Mouse (Mus musculus): ENCODE results near the gene Fgfr2.
A peak's percentile ranks its signal among the peaks of the same experiment; 100 is the strongest.

Gene Fgfr2

GRCm38 (mm10) chr7:130662869-130663268 is 2460.3 kb downstream of the Fgfr2 start:
- DNase-seq (ENCODE audit: low spot score), result no peak

DNA sequence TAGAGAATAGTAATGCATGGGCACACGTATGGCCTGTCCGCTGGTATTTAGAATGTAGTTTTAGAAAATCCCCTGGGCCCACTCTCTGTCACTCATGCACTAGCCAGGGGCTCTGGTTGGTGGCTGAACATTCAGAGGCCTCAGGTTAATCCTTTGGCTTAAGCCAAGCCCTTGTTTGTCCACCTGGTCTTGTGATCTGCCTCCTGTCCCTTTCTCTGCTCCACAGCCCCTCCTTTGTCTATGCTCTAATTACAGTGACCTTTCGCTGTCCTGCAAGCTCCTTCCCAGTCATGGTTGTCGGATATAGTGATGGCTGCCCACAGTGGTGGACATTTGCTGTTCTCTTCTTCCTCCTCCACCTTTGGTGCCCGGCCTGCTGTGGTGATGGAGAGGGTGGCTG is 2460.9 kb downstream of the Fgfr2 start:
- no peak for DNase-seq (ENCODE audit: low spot score)

- DNase-seq (ENCODE audit: low spot score), result no peak
These were observed 2464.0 kb downstream of the Fgfr2 start for GRCm38 (mm10) chr7:130659129-130659528.

- DNase-seq (ENCODE audit: low spot score), result no peak
These were observed 2465.4 kb downstream of the Fgfr2 start for GRCm38 (mm10) chr7:130657751-130658150.

GRCm38 (mm10) chr7:130656965-130657364 is 2466.2 kb downstream of the Fgfr2 start:
- DNase-seq (ENCODE audit: low spot score), result no peak

GRCm38 (mm10) chr7:130654562-130654961 is 2468.6 kb downstream of the Fgfr2 start:
- no peak for DNase-seq (ENCODE audit: low spot score)

DNA sequence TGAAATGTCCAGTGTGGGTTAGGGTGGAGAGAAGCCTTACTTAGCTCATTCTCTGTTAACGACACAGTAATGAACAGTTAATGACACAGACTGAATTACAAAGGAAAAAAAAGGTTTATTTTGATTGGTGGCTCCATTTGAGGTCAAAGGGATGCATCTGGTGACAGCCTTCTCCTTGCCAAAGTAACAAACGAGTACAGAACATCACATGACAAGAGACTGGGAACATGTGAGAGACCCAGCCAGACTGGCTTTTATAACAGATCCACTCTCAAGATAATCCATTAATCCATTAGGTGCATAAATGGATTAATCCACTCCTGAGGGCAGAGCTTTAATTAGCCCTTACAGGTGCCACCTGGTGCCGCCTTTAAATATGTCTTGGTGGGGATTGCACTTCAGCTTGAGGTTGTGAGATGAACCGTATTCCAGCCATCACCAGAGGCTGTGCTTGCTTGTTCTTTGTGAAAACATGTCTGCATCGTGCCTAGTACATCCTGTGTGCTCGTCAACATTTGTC is 2470.1 kb downstream of the Fgfr2 start:
- no peak for DNase-seq (ENCODE audit: low spot score)

GRCm38 (mm10) chr7:130650621-130651020 is 2472.5 kb downstream of the Fgfr2 start:
- DNase-seq (ENCODE audit: low spot score), result no peak

GRCm38 (mm10) chr7:130649257-130649656 is 2473.9 kb downstream of the Fgfr2 start:
- DNase-seq (ENCODE audit: low spot score), result no peak

DNA sequence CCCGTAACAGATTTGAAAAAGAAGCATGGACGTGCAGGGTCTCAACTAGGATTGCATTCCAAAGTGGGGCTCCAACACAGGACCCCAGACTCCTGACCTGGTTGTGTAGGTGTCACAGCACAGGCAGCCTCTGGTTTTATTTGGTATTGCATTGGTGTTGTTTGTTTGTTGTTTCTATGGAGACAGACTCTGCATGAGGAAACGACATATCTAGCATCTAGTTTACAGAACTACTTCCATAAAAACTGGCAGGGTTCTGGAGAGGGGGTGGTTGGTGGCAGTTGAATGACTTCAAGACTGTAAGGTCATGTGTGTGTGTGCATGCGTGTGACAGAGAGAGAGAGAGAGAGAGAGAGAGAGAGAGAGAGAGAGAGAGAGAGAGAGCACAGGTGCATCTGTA is 2475.1 kb downstream of the Fgfr2 start:
- DNase-seq (ENCODE audit: low spot score), result no peak

GRCm38 (mm10) chr7:130646762-130647139 is 2476.4 kb downstream of the Fgfr2 start:
- DNase-seq (ENCODE audit: low spot score), result peak; percentile 49

DNA sequence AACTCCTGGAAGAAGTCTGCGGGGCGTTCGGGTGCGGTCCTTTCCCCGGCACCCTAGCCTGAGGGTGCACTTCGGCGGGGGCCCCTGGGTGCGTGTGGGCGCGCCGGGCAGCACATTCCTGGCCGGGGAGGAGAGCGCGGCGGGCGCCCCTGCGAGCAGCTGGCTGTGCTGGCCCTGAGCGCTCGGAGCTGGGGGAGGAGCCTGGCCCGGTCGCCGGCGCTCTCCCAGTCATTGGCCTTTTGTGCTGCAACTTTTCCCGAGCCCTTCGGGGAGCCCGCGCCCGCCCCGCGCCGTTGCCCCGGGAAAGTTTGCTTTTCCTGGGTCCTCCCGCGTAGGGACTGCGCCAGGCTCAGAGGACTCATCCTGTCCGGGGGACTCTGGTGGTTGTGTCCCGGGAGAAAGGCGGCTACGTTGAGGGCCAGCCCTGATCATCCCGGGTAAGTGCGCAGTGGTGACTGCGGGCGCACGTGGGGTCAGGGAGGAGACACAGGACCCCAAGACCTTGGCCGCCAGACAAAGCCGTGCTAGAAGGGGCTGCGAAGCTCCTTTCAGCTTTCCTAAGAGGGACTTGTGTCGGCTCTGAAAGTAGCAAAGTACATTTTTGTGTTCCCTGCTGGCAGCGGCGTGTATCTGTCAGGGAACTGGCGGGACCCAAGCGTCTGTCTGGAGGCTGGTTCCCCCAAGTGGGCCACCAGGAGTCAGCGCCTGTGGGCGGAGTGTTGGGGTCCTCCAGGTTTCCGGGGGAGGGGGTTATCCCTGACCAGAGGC is 2477.0 kb downstream of the Fgfr2 start:
- peak; percentile 71 for DNase-seq (ENCODE audit: low spot score)

DNA sequence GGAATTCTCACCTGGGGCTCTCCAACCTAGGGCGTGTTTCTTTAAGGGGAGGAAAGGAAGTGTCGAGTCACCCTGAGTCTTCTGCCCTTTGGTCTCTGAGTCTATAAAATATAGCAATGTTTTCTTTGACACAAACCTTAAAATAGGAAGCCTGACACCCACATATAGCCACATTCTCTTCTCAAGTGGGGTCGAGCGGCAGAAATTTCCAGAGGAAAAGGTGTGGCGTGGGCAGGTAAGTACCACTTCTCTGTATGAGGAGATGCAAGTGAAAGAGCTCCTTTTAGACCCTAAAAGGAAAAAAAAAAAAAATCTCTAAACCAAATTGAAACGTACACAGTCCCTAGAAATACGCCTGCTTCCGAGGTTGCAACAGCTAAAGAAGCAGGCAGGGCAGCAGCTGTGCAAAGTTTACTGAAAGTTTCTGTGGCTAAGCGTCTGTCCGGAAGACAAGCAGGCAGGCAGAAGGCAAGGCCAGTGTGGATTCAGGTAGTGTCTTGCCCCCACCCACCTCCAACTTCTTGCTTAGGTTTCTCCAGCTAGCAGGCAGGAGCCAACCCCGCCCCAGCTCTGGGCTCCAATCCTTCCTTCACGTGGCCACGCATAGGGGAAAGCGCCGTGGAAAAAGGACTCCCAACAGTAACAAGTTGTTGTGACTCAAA is 2477.7 kb downstream of the Fgfr2 start:
- no peak for DNase-seq (ENCODE audit: low spot score)

GRCm38 (mm10) chr7:130640681-130641080 is 2482.5 kb downstream of the Fgfr2 start:
- DNase-seq (ENCODE audit: low spot score), result no peak

DNA sequence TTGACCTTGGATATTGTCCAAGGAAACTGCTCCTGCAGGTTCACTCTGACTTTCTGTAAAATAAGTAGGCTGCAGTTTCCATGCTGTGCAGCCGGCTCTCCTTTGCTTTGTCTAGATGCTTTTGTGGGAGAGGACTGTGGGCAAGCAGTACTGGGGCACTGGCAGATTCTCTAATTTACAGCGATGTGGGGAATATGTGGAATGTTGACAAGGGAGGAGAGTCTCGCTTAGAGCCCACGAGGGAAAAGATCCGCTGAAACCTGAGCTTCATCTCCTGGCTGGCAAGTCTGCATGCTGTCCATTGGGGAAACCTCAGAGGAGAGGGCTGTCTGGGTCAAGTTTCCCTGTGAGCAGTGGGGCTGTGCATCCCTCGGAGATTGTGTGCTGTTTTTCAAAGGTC is 2485.3 kb downstream of the Fgfr2 start:
- DNase-seq (ENCODE audit: low spot score), result no peak

- no peak for DNase-seq (ENCODE audit: low spot score)
These were observed 2486.2 kb downstream of the Fgfr2 start for GRCm38 (mm10) chr7:130636902-130637301.

DNA sequence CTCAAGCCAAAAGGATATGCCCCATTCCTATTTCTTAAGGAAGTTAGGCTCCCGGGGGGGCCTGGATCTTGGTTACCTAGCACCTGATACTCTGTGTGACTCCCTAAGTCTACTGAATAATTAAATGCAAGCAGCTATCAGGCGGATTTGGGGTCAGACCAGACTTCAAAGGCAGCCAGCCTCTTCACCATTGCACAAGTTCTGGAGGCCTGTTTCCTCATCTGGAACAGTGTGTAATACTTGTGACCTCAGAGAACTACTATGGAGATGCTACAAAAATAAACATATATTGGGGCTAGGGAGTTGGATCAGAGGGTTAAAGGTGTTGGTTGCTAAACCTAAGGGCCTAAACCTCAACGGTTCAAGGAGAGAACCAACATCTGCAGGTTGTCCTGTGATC is 2486.9 kb downstream of the Fgfr2 start:
- DNase-seq (ENCODE audit: low spot score), result no peak

DNA sequence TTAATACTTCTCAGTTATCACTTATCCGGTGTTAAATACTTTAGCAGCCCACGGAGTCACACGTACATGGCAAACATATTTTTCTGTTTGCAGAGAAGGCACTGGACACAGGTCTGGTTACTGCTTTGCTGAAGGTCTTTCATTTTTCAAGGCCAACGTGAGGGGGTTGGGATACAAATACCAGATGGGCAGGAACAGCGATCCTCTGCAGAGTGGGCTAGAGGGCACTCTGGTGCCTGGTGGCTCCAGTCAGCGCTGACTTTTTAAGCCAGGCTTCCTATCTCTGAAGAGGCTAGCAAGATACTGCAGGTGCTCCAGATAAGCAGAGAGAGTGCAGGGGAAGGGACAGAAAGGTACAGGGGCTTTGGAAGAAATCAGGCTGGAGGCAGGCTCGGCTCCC is 2487.9 kb downstream of the Fgfr2 start:
- DNase-seq (ENCODE audit: low spot score), result no peak

- no peak for DNase-seq (ENCODE audit: low spot score)
These were observed 2488.8 kb downstream of the Fgfr2 start for GRCm38 (mm10) chr7:130634259-130634871.

DNA sequence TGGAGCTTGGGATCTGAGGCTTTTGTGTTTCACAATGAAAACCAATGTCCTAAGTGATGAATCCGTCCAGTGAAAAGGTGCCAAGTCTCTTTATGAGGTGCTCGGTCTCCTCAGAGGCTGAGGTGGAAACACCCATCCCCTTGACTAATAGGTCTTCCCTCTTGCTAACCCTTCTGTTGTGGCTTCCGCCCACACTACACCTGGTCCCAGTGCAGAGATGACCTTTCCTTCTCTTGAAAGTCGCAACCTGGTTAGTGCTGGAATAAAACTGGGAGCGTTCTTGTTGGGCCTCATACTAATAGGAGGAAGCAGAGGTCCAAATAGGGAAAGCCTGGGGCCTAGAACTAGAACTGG is 2490.8 kb downstream of the Fgfr2 start:
- DNase-seq (ENCODE audit: low spot score), result no peak

DNA sequence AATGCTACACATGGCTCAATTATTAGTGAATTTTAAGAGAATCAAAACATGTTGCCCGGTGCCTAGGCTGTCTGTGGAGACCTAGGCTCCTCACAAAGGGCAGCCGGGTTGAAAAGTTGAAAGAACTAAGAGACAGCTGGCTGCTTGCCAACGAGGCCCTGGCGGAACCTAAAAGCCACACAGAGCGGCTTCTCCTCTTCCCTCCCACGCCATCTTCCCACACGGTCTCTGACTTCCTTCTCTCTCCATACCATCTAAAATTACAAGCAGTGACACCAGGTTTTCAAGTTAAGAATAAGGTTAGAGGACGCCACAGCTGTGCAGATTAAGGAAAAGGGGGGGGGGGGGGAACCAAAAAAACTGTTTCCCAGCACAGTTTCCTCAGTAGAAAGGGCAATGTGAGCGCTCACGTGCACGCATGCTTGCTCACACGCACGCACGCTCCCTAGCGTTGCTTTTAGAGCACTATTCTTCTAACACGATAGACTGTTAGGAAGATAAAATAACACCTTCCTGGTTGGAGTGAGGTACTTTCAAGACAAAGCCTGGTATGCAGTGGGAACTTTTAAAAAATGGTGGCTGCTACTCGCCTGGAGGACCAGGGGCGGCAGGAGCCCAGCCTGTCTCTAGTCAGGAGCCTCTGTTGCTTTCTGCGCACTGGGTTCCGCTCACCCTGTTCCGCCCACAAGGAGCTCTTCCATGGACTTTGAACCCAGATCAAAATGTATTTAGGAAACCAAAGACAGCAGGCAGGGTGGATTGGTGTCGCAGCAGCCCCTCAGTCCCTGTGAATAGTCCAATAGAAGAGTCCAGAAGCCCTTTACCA is 2491.4 kb downstream of the Fgfr2 start:
- DNase-seq (ENCODE audit: low spot score), result peak; percentile 52

- DNase-seq (ENCODE audit: low spot score), result no peak
These were observed 2492.2 kb downstream of the Fgfr2 start for GRCm38 (mm10) chr7:130630956-130631355.

All from ovary, postnatal 14 days (tissue).